Mouse (Mus musculus) neural tube, embryonic 14.5 days (tissue): ENCODE results near the gene Atg16l2. TPM values are rescaled to one million over a fixed set of nuclear protein-coding genes. Genes with fewer than 3 reads are reported as not detected.

Experiments used
- ATAC-seq: fragments of 200-750 bp; cut with Nextera tagmentation; 2 replicates; pipeline ENCODE4 v1.8.0; 2017; ENCODE audit warnings: low read depth, mild to moderate bottlenecking, moderate TSS enrichment, moderate library complexity
- H3K27ac ChIP-seq: fragments of 300-500 bp; sonication (generic); 2 replicates; pipeline ENCODE4 v1.5.1; 2014; ENCODE audit warnings: low read depth, mild to moderate bottlenecking, control low read depth, low read length, moderate library complexity, mixed read lengths
- H3K27me3 ChIP-seq: fragments of 300-500 bp; sonication (generic); 2 replicates; pipeline ENCODE4 v1.6.1; 2014; ENCODE audit warnings: low read length; ENCODE audit not compliant: control insufficient read depth, insufficient read depth
- H3K36me3 ChIP-seq: fragments of 300-500 bp; sonication (generic); 2 replicates; pipeline ENCODE4 v1.6.1; 2014; ENCODE audit warnings: low read length, mixed read lengths; ENCODE audit not compliant: control insufficient read depth, insufficient read depth
- H3K4me1 ChIP-seq: fragments of 300-500 bp; sonication (generic); 2 replicates; pipeline ENCODE4 v1.6.1; 2014; ENCODE audit warnings: low read length; ENCODE audit not compliant: control insufficient read depth, insufficient read depth
- H3K4me2 ChIP-seq: fragments of 300-500 bp; sonication (generic); 2 replicates; pipeline ENCODE4 v1.6.1; 2014; ENCODE audit warnings: mild to moderate bottlenecking, low read depth, low read length, control low read depth
- H3K4me3 ChIP-seq: fragments of 300-500 bp; sonication (generic); 2 replicates; pipeline ENCODE4 v1.5.1; 2014; ENCODE audit warnings: low read depth, low read length, control low read depth, mixed read lengths
- H3K9ac ChIP-seq: fragments of 300-500 bp; sonication (generic); replicated peaks from 2 replicates; pipeline ENCODE4 v1.6.1; 2014; ENCODE audit warnings: low read depth, mild to moderate bottlenecking, control low read depth, low read length, mixed read lengths
- H3K9me3 ChIP-seq: fragments of 300-500 bp; sonication (generic); 2 replicates; pipeline ENCODE4 v1.6.1; 2016; ENCODE audit warnings: low read length; ENCODE audit not compliant: control insufficient read depth
- WGBS: fragments of 180-500 bp; shearing (Covaris S2); extraction: QIAGEN DNeasy Blood & Tissue Kit; methylation state at CpG from one replicate; pipeline ENCODE4 v1.1.7; 2014; 5-methylcytosine and 5-hydroxymethylcytosine counted together
- polyA plus RNA-seq: library from polyadenylated mRNA; unstranded; fragments of >200 nt; fragmentation: Nextera tagmentation; extraction: Ambion mirVana; gene quantifications from 2 replicates; pipeline ENCODE4 v1.2.1, GENCODE M21; 2014

Gene Atg16l2
- polyA plus RNA-seq, 1 experiment from 2014 or later = 28.8 TPM

- Histone ChIP-seq H3K4me3 (peak overlapping the region; percentile 67), H3K9ac (peak overlapping the region; percentile 72), H3K27me3 (0 out of 2 replicates have a peak, but pooled peaks cover 3% of the 10 kb centered on the region), H3K4me2 (peak overlapping the region; percentile 90), H3K27ac (peak overlapping the region; percentile 60; the same call in 1 of the 2 replicates), H3K36me3 (no peaks in the 10 kb centered on the region), H3K9me3 (no peaks in the 10 kb centered on the region), H3K4me1 (peaks cover 6% of the 10 kb centered on the region)
- no peak for ATAC-seq
- 2% methylated on average over 30 of the region's 30 CpGs for WGBS
Measured at GRCm38 (mm10) chr7:101301361-101301880, 630 bp downstream of the Atg16l2 start.

GRCm38 (mm10) chr7:101298375-101298774 is 3.7 kb downstream of the Atg16l2 start:
- no peak overlapping the region for H3K27ac ChIP-seq
- 86% methylated on average over 3 of the region's 3 CpGs for WGBS
- H3K27me3 ChIP-seq = 0 out of 2 replicates have a peak, but pooled peaks cover 3% of the 10 kb centered on the region
- H3K4me1 ChIP-seq = peaks cover 9% of the 10 kb centered on the region
- no peaks in the 10 kb centered on the region for H3K9me3 ChIP-seq
- H3K4me2 ChIP-seq = no peak overlapping the region
- ATAC-seq = no peak
- H3K4me3 ChIP-seq = no peak overlapping the region
- H3K9ac ChIP-seq = no peak overlapping the region
- H3K36me3 ChIP-seq = no peaks in the 10 kb centered on the region

GRCm38 (mm10) chr7:101297023-101297405 is 5.0 kb downstream of the Atg16l2 start:
- Histone ChIP-seq H3K4me1 (peaks cover 6% of the 10 kb centered on the region), H3K4me2 (peak overlapping the region; percentile 59), H3K4me3 (peak overlapping the region; percentile 27), H3K36me3 (no peaks in the 10 kb centered on the region), H3K9me3 (no peaks in the 10 kb centered on the region), H3K9ac (peak overlapping the region; percentile 52; the same call in 1 of the 2 replicates), H3K27me3 (0 out of 2 replicates have a peak, but pooled peaks cover 3% of the 10 kb centered on the region), H3K27ac (no peak overlapping the region)
- no peak for ATAC-seq
- WGBS = 20% methylated on average over 8 of the region's 8 CpGs

GRCm38 (mm10) chr7:101296252-101297022 is 5.6 kb downstream of the Atg16l2 start:
- Histone ChIP-seq H3K36me3 (no peaks in the 10 kb centered on the region), H3K27ac (no peak overlapping the region), H3K27me3 (0 out of 2 replicates have a peak, but pooled peaks cover 3% of the 10 kb centered on the region), H3K9ac (peak overlapping the region; percentile 52; the same call in 1 of the 2 replicates), H3K4me3 (peak overlapping the region; percentile 27), H3K4me1 (peaks cover 6% of the 10 kb centered on the region), H3K9me3 (no peaks in the 10 kb centered on the region), H3K4me2 (peak overlapping the region; percentile 59)
- peak; percentile 91 for ATAC-seq
- 9% methylated on average over 35 of the region's 35 CpGs for WGBS

- no peak overlapping the region for H3K9ac ChIP-seq
- no peaks in the 10 kb centered on the region for H3K36me3 ChIP-seq
- peaks cover 6% of the 10 kb centered on the region for H3K4me1 ChIP-seq
- H3K27me3 ChIP-seq = 0 out of 2 replicates have a peak, but pooled peaks cover 3% of the 10 kb centered on the region
- H3K9me3 ChIP-seq = no peaks in the 10 kb centered on the region
- H3K27ac ChIP-seq = no peak overlapping the region
- WGBS = 48% methylated on average over 1 of the region's 1 CpGs
- no peak overlapping the region for H3K4me2 ChIP-seq
- no peak overlapping the region for H3K4me3 ChIP-seq
- no peak for ATAC-seq
Measured at GRCm38 (mm10) chr7:101295438-101295837, 6.6 kb downstream of the Atg16l2 start.

GRCm38 (mm10) chr7:101293611-101294010 is 8.4 kb downstream of the Atg16l2 start:
- H3K27ac ChIP-seq = no peak overlapping the region
- H3K4me1 ChIP-seq = peaks cover 6% of the 10 kb centered on the region
- 61% methylated on average over 4 of the region's 4 CpGs for WGBS
- ATAC-seq = no peak
- H3K27me3 ChIP-seq = 0 out of 2 replicates have a peak, but pooled peaks cover 3% of the 10 kb centered on the region
- no peak overlapping the region for H3K9ac ChIP-seq
- no peak overlapping the region for H3K4me3 ChIP-seq
- H3K9me3 ChIP-seq = no peaks in the 10 kb centered on the region
- no peaks in the 10 kb centered on the region; the same call in 1 of the 2 replicates for H3K36me3 ChIP-seq
- H3K4me2 ChIP-seq = no peak overlapping the region

GRCm38 (mm10) chr7:101293138-101293537 is 8.9 kb downstream of the Atg16l2 start:
- 61% methylated on average over 4 of the region's 4 CpGs for WGBS
- Histone ChIP-seq H3K4me2 (no peak overlapping the region), H3K9ac (no peak overlapping the region), H3K4me1 (peaks cover 6% of the 10 kb centered on the region), H3K36me3 (no peaks in the 10 kb centered on the region; the same call in 1 of the 2 replicates), H3K9me3 (no peaks in the 10 kb centered on the region), H3K27me3 (0 out of 2 replicates have a peak, but pooled peaks cover 3% of the 10 kb centered on the region), H3K27ac (no peak overlapping the region), H3K4me3 (no peak overlapping the region)
- ATAC-seq = no peak

- WGBS = 88% methylated on average over 1 of the region's 1 CpGs
- Histone ChIP-seq H3K27ac (no peak overlapping the region), H3K9ac (no peak overlapping the region), H3K36me3 (no peaks in the 10 kb centered on the region; the same call in 1 of the 2 replicates), H3K4me2 (no peak overlapping the region), H3K27me3 (0 out of 2 replicates have a peak, but pooled peaks cover under 1% of the 10 kb centered on the region), H3K4me1 (peaks cover 6% of the 10 kb centered on the region), H3K9me3 (no peaks in the 10 kb centered on the region), H3K4me3 (no peak overlapping the region)
- ATAC-seq = no peak
Measured at GRCm38 (mm10) chr7:101292696-101293095, 9.4 kb downstream of the Atg16l2 start.

GRCm38 (mm10) chr7:101292086-101292485 is 10.0 kb downstream of the Atg16l2 start:
- no peak overlapping the region for H3K27ac ChIP-seq
- H3K27me3 ChIP-seq = no peaks in the 10 kb centered on the region
- H3K36me3 ChIP-seq = no peaks in the 10 kb centered on the region; the same call in 1 of the 2 replicates
- H3K9me3 ChIP-seq = no peaks in the 10 kb centered on the region
- no peak overlapping the region for H3K4me2 ChIP-seq
- H3K4me1 ChIP-seq = peaks cover 6% of the 10 kb centered on the region
- WGBS = 61% methylated on average over 4 of the region's 4 CpGs
- ATAC-seq = no peak
- no peak overlapping the region for H3K4me3 ChIP-seq
- H3K9ac ChIP-seq = no peak overlapping the region
